Mouse (Mus musculus) CH12.LX (cell line): ENCODE measurements at regions not wholly inside any gene's neighbourhood (a gene's known extent, or its start where the extent isn't known, plus 50 kb on each side); places are given as distances from the start of the nearest gene placed in this dataset.

Source experiments
- DNase-seq: peaks from one replicate; pipeline ENCODE4 v3.0.0-alpha.2; 2013; ENCODE audit errors: extremely low read depth
- H3K27ac ChIP-seq: 2 replicates; pipeline ENCODE4 v1.5.1; 2012; ENCODE audit warnings: low read depth, mild to moderate bottlenecking, control low read depth, moderate library complexity; ENCODE audit not compliant: insufficient read depth
- H3K27me3 ChIP-seq: replicated peaks from 2 replicates; pipeline ENCODE3; 2012; ENCODE audit warnings: inconsistent platforms
- H3K36me3 ChIP-seq, 2 experiments: replicated peaks in 1 of 2; 2 replicates each; pipeline versions ENCODE3 to v1.6.1; 2012; ENCODE audit warnings: inconsistent platforms in 1 of 2, low read length in 1 of 2, mild to moderate bottlenecking in 1 of 2, mixed read lengths in 1 of 2, moderate library complexity in 1 of 2; ENCODE audit not compliant: control insufficient read depth in 1 of 2, insufficient read depth in 1 of 2
- H3K4me1 ChIP-seq, 2 experiments: 2 replicates each; pipeline ENCODE4 v1.6.1; 2012; ENCODE audit warnings: inconsistent platforms in 1 of 2, moderate library complexity in 1 of 2; ENCODE audit not compliant: insufficient read depth in 2 of 2, control insufficient read depth in 1 of 2
- H3K4me2 ChIP-seq: 2 replicates; pipeline ENCODE4 v1.6.1; 2012; ENCODE audit warnings: low read depth, mild to moderate bottlenecking, control low read depth; ENCODE audit not compliant: poor library complexity, insufficient read depth, severe bottlenecking
- H3K4me3 ChIP-seq, 3 experiments: fragments of 150-350 bp in 1 of 3; sonication (generic) in 1 of 3; replicated peaks in 1 of 3; 2 replicates each; pipeline versions ENCODE3 to v1.5.1; 2011 to 2012; ENCODE audit warnings: low read depth in 2 of 3, low read length in 2 of 3, mild to moderate bottlenecking in 2 of 3, moderate library complexity in 2 of 3, control low read depth in 1 of 3, improper control_type of control experiment in 1 of 3, inconsistent platforms in 1 of 3, mixed read lengths in 1 of 3; ENCODE audit not compliant: poor library complexity in 1 of 3
- H3K79me2 ChIP-seq: replicated peaks from 2 replicates; pipeline ENCODE4 v1.6.1; 2012; ENCODE audit warnings: mild to moderate bottlenecking, moderate library complexity; ENCODE audit not compliant: control insufficient read depth, poor library complexity, insufficient read depth, severe bottlenecking; ENCODE audit errors: extremely low read depth
- H3K9ac ChIP-seq: 2 replicates; pipeline ENCODE4 v1.6.1; 2012; ENCODE audit warnings: low read depth, mild to moderate bottlenecking, control low read depth, moderate library complexity; ENCODE audit not compliant: insufficient read depth
- H3K9me3 ChIP-seq: replicated peaks from 2 replicates; pipeline ENCODE3; 2012; ENCODE audit warnings: low read length, inconsistent platforms, mixed read lengths
- CHD1 ChIP-seq: IDR thresholded peaks from 2 replicates; pipeline ENCODE4 v1.6.1; 2012; ENCODE audit warnings: low read depth, low read length, improper control_type of control experiment, inconsistent platforms
- CHD2 ChIP-seq: IDR thresholded peaks from 2 replicates; pipeline ENCODE4 v1.6.1; 2011; ENCODE audit warnings: low read length, improper control_type of control experiment
- E2F4 ChIP-seq: IDR thresholded peaks from 2 replicates; pipeline ENCODE4 v1.6.1; 2011; ENCODE audit warnings: low read depth, low read length, improper control_type of control experiment; ENCODE audit not compliant: insufficient replicate concordance
- EP300 ChIP-seq: IDR thresholded peaks from 2 replicates; pipeline ENCODE4 v1.6.1; 2011; ENCODE audit warnings: low read length, improper control_type of control experiment
- ETS1 ChIP-seq: conservative IDR thresholded peaks from 2 replicates; pipeline ENCODE4 v1.6.1; 2012; ENCODE audit warnings: low read depth, mild to moderate bottlenecking, inconsistent platforms, low read length, improper control_type of control experiment, moderate library complexity
- GABPA ChIP-seq: IDR thresholded peaks from 2 replicates; pipeline ENCODE4 v1.6.1; 2012; ENCODE audit warnings: low read depth, low read length, improper control_type of control experiment, inconsistent platforms; ENCODE audit not compliant: insufficient replicate concordance
- HCFC1 ChIP-seq: IDR thresholded peaks from 2 replicates; pipeline ENCODE4 v1.6.1; 2012; ENCODE audit warnings: low read depth, mild to moderate bottlenecking, inconsistent platforms, low read length, improper control_type of control experiment
- IRF4 ChIP-seq: IDR thresholded peaks from 2 replicates; pipeline ENCODE4 v1.6.1; 2014; ENCODE audit warnings: low read depth, mild to moderate bottlenecking, inconsistent platforms, low read length, improper control_type of control experiment
- JUND ChIP-seq: conservative IDR thresholded peaks from 2 replicates; pipeline ENCODE4 v1.6.1; 2011; ENCODE audit warnings: low read depth, low read length, improper control_type of control experiment
- KAT2A ChIP-seq: IDR thresholded peaks from 2 replicates; pipeline ENCODE4 v1.6.1; 2012; ENCODE audit warnings: low read length, improper control_type of control experiment, inconsistent platforms; ENCODE audit not compliant: insufficient replicate concordance
- MAX ChIP-seq: IDR thresholded peaks from 2 replicates; pipeline ENCODE4 v1.6.1; 2011; ENCODE audit warnings: low read length, improper control_type of control experiment
- MEF2A ChIP-seq: IDR thresholded peaks from 2 replicates; pipeline ENCODE4 v1.6.1; 2014; ENCODE audit warnings: low read depth, mild to moderate bottlenecking, inconsistent platforms, low read length, improper control_type of control experiment, borderline replicate concordance
- MXI1 ChIP-seq: IDR thresholded peaks from 2 replicates; pipeline ENCODE4 v1.6.1; 2011; ENCODE audit warnings: mild to moderate bottlenecking, low read depth, low read length, improper control_type of control experiment
- PAX5 ChIP-seq: IDR thresholded peaks from 2 replicates; pipeline ENCODE4 v1.6.1; 2012; ENCODE audit warnings: low read length, inconsistent platforms, mixed read lengths
- POLR2A ChIP-seq: IDR thresholded peaks from 2 replicates; pipeline ENCODE4 v1.6.1; 2011; ENCODE audit warnings: low read depth, mild to moderate bottlenecking, improper control_type of control experiment, low read length
- RCOR1 ChIP-seq: conservative IDR thresholded peaks from 2 replicates; pipeline ENCODE4 v1.6.1; 2012; ENCODE audit warnings: low read depth, mild to moderate bottlenecking, inconsistent platforms, low read length, improper control_type of control experiment
- SMC3 ChIP-seq: IDR thresholded peaks from 2 replicates; pipeline ENCODE4 v1.6.1; 2011; ENCODE audit warnings: low read depth, low read length, improper control_type of control experiment
- TCF12 ChIP-seq: IDR thresholded peaks from 2 replicates; pipeline ENCODE4 v1.6.1; 2014; ENCODE audit warnings: low read depth, mild to moderate bottlenecking, inconsistent platforms, low read length, improper control_type of control experiment
- ZKSCAN1 ChIP-seq: IDR thresholded peaks from 2 replicates; pipeline ENCODE4 v1.6.1; 2012; ENCODE audit warnings: low read depth, inconsistent platforms, low read length, improper control_type of control experiment, borderline replicate concordance
- ZMIZ1 ChIP-seq: IDR thresholded peaks from 2 replicates; pipeline ENCODE4 v1.6.1; 2012; ENCODE audit warnings: low read depth, mild to moderate bottlenecking, inconsistent platforms, low read length, improper control_type of control experiment
- dilution Hi-C: fragments of 300-500 bp; cut with MboI; formaldehyde crosslinking; loops from 2 replicates; pipeline ENCODE4 v1.14.3; 2020; ENCODE audit warnings: low sequenced_read_pairs; ENCODE audit not compliant: extremely low pct_unique_long_range_greater_than_20kb, extremely low pct_ligation_motif_present
- in situ Hi-C: fragments of 300-500 bp; cut with MboI; formaldehyde crosslinking; loops from 3 replicates; pipeline ENCODE4 v1.14.3; 2019; ENCODE audit warnings: low sequenced_read_pairs, low pct_ligation_motif_present, low pct_unique_long_range_greater_than_20kb, mixed read lengths

DNA sequence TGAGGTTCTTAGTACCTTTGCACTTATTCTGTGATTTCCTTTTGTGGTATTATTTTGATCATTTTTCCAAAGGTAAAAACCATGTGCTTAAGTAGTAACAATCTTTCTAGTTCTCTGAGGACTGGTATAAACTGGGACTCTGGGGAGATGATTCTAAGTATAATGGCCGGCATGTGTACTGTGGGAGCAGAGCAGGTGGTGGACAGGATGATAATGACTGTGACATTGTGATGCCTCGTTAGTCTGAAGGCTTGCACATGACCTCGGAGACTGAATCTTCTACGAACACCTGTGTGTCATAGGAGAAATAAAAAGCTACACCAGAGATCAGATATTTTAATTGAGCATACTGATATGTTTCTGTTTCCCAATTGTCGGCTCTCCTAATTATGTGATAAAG is 276.4 kb downstream of the Hsfy2 start:
- Histone ChIP-seq H3K79me2 (no peaks in the 10 kb centered on the region), H3K4me2 (no peak overlapping the region), H3K4me3 (no peak overlapping the region), H3K9me3 (no peaks in the 10 kb centered on the region), H3K27me3 (no peaks in the 10 kb centered on the region), H3K4me1 (no peaks in the 10 kb centered on the region)
- in situ Hi-C loops, result no loop called here
- no peak for DNase-seq
- no peak for TF ChIP-seq ETS1
- TF ChIP-seq TCF12, result no peak
- TF ChIP-seq JUND, result no peak
- TF ChIP-seq POLR2A, result no peak
- TF ChIP-seq HCFC1, result no peak
- no peak for TF ChIP-seq E2F4
- TF ChIP-seq MEF2A, result no peak
- TF ChIP-seq ZKSCAN1, result no peak
- TF ChIP-seq SMC3, result no peak
- TF ChIP-seq MAX, result no peak
- TF ChIP-seq MXI1, result no peak
- TF ChIP-seq, all 38 proteins: peak for 0
- H3K27ac ChIP-seq, result no peak overlapping the region
- H3K36me3 ChIP-seq, result no peaks in the 10 kb centered on the region
- no peak overlapping the region for H3K9ac ChIP-seq
- dilution Hi-C loops, result no loop called here

DNA sequence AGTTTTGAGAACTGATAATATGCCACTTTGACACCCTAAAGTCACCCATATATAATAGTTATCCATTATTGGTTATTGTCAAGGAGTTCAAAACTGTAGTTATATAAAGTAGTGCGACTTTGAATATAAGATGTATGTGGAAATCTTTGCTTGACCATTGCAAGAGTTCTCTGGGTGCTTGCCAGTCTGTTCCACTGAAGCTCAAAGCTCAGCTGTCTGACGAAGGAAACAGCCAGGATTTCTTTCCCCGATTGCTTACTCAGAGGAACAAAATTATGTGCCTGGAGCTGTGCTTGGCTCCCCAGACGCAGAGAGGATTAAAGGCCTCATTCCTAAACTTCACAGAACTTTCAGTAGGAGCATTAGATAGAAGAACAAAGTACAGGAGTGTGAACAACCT is 290.6 kb downstream of the Hsfy2 start:
- Histone ChIP-seq H3K27me3 (no peaks in the 10 kb centered on the region), H3K9ac (no peak overlapping the region), H3K9me3 (no peaks in the 10 kb centered on the region), H3K4me1 (no peaks in the 10 kb centered on the region), H3K4me2 (no peak overlapping the region), H3K36me3 (no peaks in the 10 kb centered on the region), H3K27ac (no peak overlapping the region), H3K4me3 (no peak overlapping the region), H3K79me2 (no peaks in the 10 kb centered on the region)
- DNase-seq, result no peak
- dilution Hi-C loops, result no loop called here
- TF ChIP-seq KAT2A (no peak), CHD1 (no peak), HCFC1 (no peak), CHD2 (no peak), GABPA (no peak), IRF4 (no peak), EP300 (no peak), ZKSCAN1 (no peak), RCOR1 (no peak), ZMIZ1 (no peak), PAX5 (no peak)
- in situ Hi-C loops, result no loop called here
